Mouse (Mus musculus): ENCODE results near the gene BC024978. TPM values are rescaled to one million over a fixed set of nuclear protein-coding genes. Genes with fewer than 3 reads are reported as not detected.
A peak's percentile ranks its signal among the peaks of the same experiment; 100 is the strongest.

BC024978 gene
- 10 to 100 TPM; 14.2 TPM for total RNA-seq (2021)
- polyA plus RNA-seq (2012; rRNA removed), result 11.3 and 13.9 TPM in 2 replicates
- long read RNA-seq, partial matches to known transcripts, result 0 of 1 reads
- long read RNA-seq, other reads (novel, unspliced or antisense), result 1 of 1 reads

DNA sequence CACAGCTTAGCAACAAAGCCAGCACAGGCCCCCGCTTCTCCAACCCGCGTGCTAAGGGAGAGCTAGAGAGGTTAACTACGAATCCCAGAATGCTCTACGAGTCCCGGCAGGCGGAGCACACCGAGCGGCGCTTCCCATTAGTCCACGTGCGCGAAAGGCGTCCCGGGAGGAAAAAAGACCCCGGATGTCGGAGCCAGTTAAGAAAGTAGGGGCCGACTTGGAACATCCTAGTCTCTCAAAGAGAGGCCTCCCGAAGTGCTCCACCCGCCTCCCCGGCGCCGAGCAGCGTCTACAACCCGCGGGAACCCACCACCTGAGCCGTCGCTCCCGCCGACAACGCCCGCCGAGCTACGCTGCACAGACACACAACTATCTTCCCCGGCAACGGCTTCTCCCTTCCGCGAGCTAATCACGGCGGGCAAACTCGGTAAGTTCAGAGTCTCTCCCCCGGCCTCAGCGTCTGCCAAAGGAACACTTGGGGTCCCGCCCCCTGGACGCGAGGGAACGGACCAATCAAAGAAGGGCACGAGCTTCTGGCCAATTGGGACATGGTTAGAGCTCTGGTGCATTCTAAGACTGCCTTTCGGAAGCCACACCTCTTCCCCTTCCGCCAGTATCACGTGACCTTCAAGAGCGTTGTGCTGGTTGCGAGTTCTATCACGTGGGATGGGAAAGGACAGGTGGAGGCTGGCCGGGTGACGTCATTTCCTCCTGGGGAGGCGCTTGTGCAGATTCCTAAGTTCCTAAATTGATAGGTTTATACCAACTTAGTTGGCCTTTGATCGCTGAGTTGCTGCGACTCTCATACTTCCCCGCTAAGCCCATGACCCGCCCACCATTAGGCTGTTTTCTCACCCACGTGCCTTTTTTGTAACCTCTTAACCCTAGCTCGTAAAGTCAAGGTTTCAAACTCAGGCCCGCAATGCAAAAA is at the start of gene BC024978, which contains the start of gene Snrpa:
Gene BC024978 (plus strand): TSS at position 101 of the 931 bp plus-strand sequence.
Gene Snrpa (minus strand): TSS at position 591 of the 931 bp plus-strand sequence.
- peaks cover 4% of the 10 kb centered on the region for H3K36me3 ChIP-seq (ENCODE audit: control insufficient read depth, insufficient read depth, low read length)
- H3K4me1 ChIP-seq (ENCODE audit: control insufficient read depth, insufficient read depth, low read length), result peaks cover 7% of the 10 kb centered on the region
- H3K27me3 ChIP-seq (ENCODE audit: control insufficient read depth, insufficient read depth, low read length), result no peaks in the 10 kb centered on the region
- intact Hi-C loops (cut with DNase I), result loop anchor here (1.0 to 2.0 kb wide), 3 partner anchors 15 to 32 kb away; partner anchors contain the start of genes Egln2, Gm21983, Itpkc and Mia
- under 1% methylated on average over 64 of the region's 64 CpGs for WGBS
- H3K4me3 ChIP-seq, result peak within 1 kb of the TSS; percentile 100
- peak within 1 kb of the TSS; percentile 90 for H3K9ac ChIP-seq (ENCODE audit: low read depth, low read length)
- H3K79me2 ChIP-seq (replicated peaks; ENCODE audit: control insufficient read depth, insufficient read depth, low read length), result peaks cover 2% of the 10 kb centered on the region; the same call in 1 of the 2 replicates
- H3K27ac ChIP-seq, result peak within 1 kb of the TSS; percentile 100
- peak; percentile 91 to 98 for DNase-seq
- TF ChIP-seq CTCF (IDR thresholded peaks at IDR 0.05) (peak; percentile 3; the same call in 1 of the 2 replicates), POLR2A (IDR thresholded peaks at IDR 0.05; ENCODE audit: insufficient read depth, low read depth, low read length) (peak; percentile 79), EP300 (IDR thresholded peaks at IDR 0.05; ENCODE audit: insufficient read depth, low read depth, low read length) (peak; percentile 79)

DNA sequence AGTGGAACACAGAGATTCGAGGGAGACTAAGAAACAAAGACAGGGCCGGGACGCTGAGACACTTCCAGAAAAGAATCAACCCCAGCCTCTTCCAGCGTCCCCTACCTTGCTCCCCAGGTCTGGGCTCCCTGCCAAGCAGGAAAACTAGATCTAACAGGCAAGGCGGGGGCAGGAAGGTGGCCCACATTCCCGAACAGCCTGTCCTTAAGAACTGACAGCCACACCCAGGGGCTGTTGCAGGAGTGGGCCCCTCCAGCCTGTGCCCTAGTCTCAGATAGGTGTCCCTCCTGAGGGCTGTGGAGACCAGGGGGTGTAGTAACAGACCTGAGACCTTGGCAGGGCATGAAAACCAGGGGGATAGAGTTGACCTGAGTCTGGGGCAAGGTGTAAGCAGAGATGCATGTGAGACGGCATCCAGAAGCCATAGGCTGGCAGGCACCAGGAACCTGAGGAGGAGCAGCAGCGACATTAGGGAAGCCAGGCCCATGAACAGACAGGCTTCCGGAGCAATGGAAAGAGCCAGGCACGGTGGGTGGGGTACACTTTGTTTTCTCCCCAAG is 42.3 kb upstream of the BC024978 start, which contains the start of gene Cyp2t4:
Gene Cyp2t4 (plus strand): TSS at position 510 of the 560 bp plus-strand sequence.
- TF ChIP-seq POLR2A (IDR thresholded peaks at IDR 0.05; ENCODE audit: insufficient read depth, low read depth, low read length) (no peak), EP300 (IDR thresholded peaks at IDR 0.05; ENCODE audit: insufficient read depth, low read depth, low read length) (no peak), CTCF (IDR thresholded peaks at IDR 0.05) (no peak)
- H3K27me3 ChIP-seq (ENCODE audit: control insufficient read depth, insufficient read depth, low read length), result no peaks in the 10 kb centered on the region
- H3K36me3 ChIP-seq (ENCODE audit: control insufficient read depth, insufficient read depth, low read length), result no peaks in the 10 kb centered on the region
- peak within 1 kb of the TSS; percentile 47 for H3K27ac ChIP-seq
- intact Hi-C loops (cut with DNase I), result no loop called here
- 41% methylated on average over 10 of the region's 10 CpGs for WGBS
- peaks cover 3% of the 10 kb centered on the region for H3K4me1 ChIP-seq (ENCODE audit: control insufficient read depth, insufficient read depth, low read length)
- H3K9ac ChIP-seq (ENCODE audit: low read depth, low read length), result peak within 1 kb of the TSS; percentile 25; the same call in 1 of the 2 replicates
- H3K79me2 ChIP-seq (replicated peaks; ENCODE audit: control insufficient read depth, insufficient read depth, low read length), result no peaks in the 10 kb centered on the region
- no peak within 1 kb of the TSS for H3K4me3 ChIP-seq
- DNase-seq, result peak; percentile 62 to 64

- TF ChIP-seq CTCF (IDR thresholded peaks at IDR 0.05), result no peak
- no peak for TF ChIP-seq EP300 (IDR thresholded peaks at IDR 0.05; ENCODE audit: insufficient read depth, low read depth, low read length)
- TF ChIP-seq POLR2A (IDR thresholded peaks at IDR 0.05; ENCODE audit: insufficient read depth, low read depth, low read length), result no peak
- H3K4me3 ChIP-seq, result no peak overlapping the region
- 75% methylated on average over 13 of the region's 13 CpGs for WGBS
- H3K27me3 ChIP-seq (ENCODE audit: control insufficient read depth, insufficient read depth, low read length), result no peaks in the 10 kb centered on the region
- H3K9ac ChIP-seq (ENCODE audit: low read depth, low read length), result no peak overlapping the region
- H3K79me2 ChIP-seq (replicated peaks; ENCODE audit: control insufficient read depth, insufficient read depth, low read length), result no peaks in the 10 kb centered on the region
- H3K36me3 ChIP-seq (ENCODE audit: control insufficient read depth, insufficient read depth, low read length), result peaks cover 3% of the 10 kb centered on the region; the same call in 1 of the 2 replicates
- intact Hi-C loops (cut with DNase I), result loop anchor here (5.0 kb wide), 1 partner anchor 71 kb away; the partner anchor contains the start of gene Itpkc
- H3K4me1 ChIP-seq (ENCODE audit: control insufficient read depth, insufficient read depth, low read length), result peaks cover 12% of the 10 kb centered on the region
- H3K27ac ChIP-seq, result no peak overlapping the region
- no peak for DNase-seq
Measured at GRCm38 (mm10) chr7:27156005-27156404, 39.6 kb upstream of the BC024978 start.

GRCm38 (mm10) chr7:27158171-27158570 is 37.4 kb upstream of the BC024978 start:
- Histone ChIP-seq H3K27ac (no peak overlapping the region), H3K4me3 (no peak overlapping the region), H3K27me3 (ENCODE audit: control insufficient read depth, insufficient read depth, low read length) (no peaks in the 10 kb centered on the region), H3K4me1 (ENCODE audit: control insufficient read depth, insufficient read depth, low read length) (peaks cover 23% of the 10 kb centered on the region), H3K36me3 (ENCODE audit: control insufficient read depth, insufficient read depth, low read length) (peaks cover 3% of the 10 kb centered on the region; the same call in 1 of the 2 replicates), H3K9ac (ENCODE audit: low read depth, low read length) (no peak overlapping the region), H3K79me2 (replicated peaks; ENCODE audit: control insufficient read depth, insufficient read depth, low read length) (no peaks in the 10 kb centered on the region)
- 80% methylated on average over 9 of the region's 9 CpGs for WGBS
- DNase-seq, result no peak
- intact Hi-C loops (cut with DNase I), result loop anchor here (2.0 to 5.0 kb wide), 2 partner anchors 69 to 119 kb away; partner anchors contain the start of gene Itpkc
- TF ChIP-seq CTCF (IDR thresholded peaks at IDR 0.05), result no peak
- no peak for TF ChIP-seq EP300 (IDR thresholded peaks at IDR 0.05; ENCODE audit: insufficient read depth, low read depth, low read length)
- no peak for TF ChIP-seq POLR2A (IDR thresholded peaks at IDR 0.05; ENCODE audit: insufficient read depth, low read depth, low read length)

GRCm38 (mm10) chr7:27159256-27159655 is 36.3 kb upstream of the BC024978 start:
- 96% methylated on average over 6 of the region's 6 CpGs for WGBS
- no peaks in the 10 kb centered on the region for H3K79me2 ChIP-seq (replicated peaks; ENCODE audit: control insufficient read depth, insufficient read depth, low read length)
- intact Hi-C loops (cut with DNase I), result loop anchor here (2.0 to 5.0 kb wide), 2 partner anchors 68 to 118 kb away; partner anchors contain the start of gene Itpkc

More at GRCm38 (mm10) chr7:27159256-27159655, 36.3 kb upstream of the BC024978 start:
- TF ChIP-seq CTCF (IDR thresholded peaks at IDR 0.05) (no peak), POLR2A (IDR thresholded peaks at IDR 0.05; ENCODE audit: insufficient read depth, low read depth, low read length) (no peak), EP300 (IDR thresholded peaks at IDR 0.05; ENCODE audit: insufficient read depth, low read depth, low read length) (no peak)
- H3K9ac ChIP-seq (ENCODE audit: low read depth, low read length), result no peak overlapping the region
- DNase-seq, result no peak
- no peaks in the 10 kb centered on the region for H3K27me3 ChIP-seq (ENCODE audit: control insufficient read depth, insufficient read depth, low read length)
- no peak overlapping the region for H3K27ac ChIP-seq
- peaks cover 28% of the 10 kb centered on the region for H3K4me1 ChIP-seq (ENCODE audit: control insufficient read depth, insufficient read depth, low read length)
- H3K36me3 ChIP-seq (ENCODE audit: control insufficient read depth, insufficient read depth, low read length), result peaks cover 7% of the 10 kb centered on the region; the same call in 1 of the 2 replicates
- H3K4me3 ChIP-seq, result no peak overlapping the region
